Mouse (Mus musculus) myocyte (in vitro differentiated cells): ENCODE results near the gene Sh3d19. TPM values are rescaled to one million over a fixed set of nuclear protein-coding genes. Genes with fewer than 3 reads are reported as not detected.

ENCODE experiments used
- H3K27me3 ChIP-seq: one replicate; pipeline ENCODE4 v1.6.1; 2011; ENCODE audit not compliant: control insufficient read depth, insufficient read depth, insufficient read length
- H3K36me3 ChIP-seq: one replicate; pipeline ENCODE4 v1.6.1; 2011; ENCODE audit not compliant: control insufficient read depth, insufficient read depth
- H3K4me2 ChIP-seq: one replicate; pipeline ENCODE4 v1.6.1; 2011; ENCODE audit warnings: low read depth, control low read depth
- H3K4me3 ChIP-seq: one replicate; pipeline ENCODE4 v1.5.1; 2011; ENCODE audit warnings: mild to moderate bottlenecking, control low read depth, moderate library complexity
- H3K79me2 ChIP-seq: one replicate; pipeline ENCODE4 v1.6.1; 2011; ENCODE audit not compliant: control insufficient read depth, insufficient read depth
- H3ac ChIP-seq: one replicate; pipeline ENCODE4 v1.6.1; 2011; ENCODE audit not compliant: control insufficient read depth, insufficient read length
- CEBPB ChIP-seq: IDR thresholded peaks from 2 replicates; pipeline ENCODE4 v1.6.1; 2011; ENCODE audit warnings: mild to moderate bottlenecking, moderate library complexity; ENCODE audit not compliant: poor library complexity, insufficient read depth, severe bottlenecking
- E2F4 ChIP-seq: IDR thresholded peaks from one replicate; pipeline ENCODE4 v1.6.1; 2011; ENCODE audit warnings: mild to moderate bottlenecking, control low read depth, moderate library complexity; ENCODE audit not compliant: insufficient read depth
- MAX ChIP-seq: IDR thresholded peaks from one replicate; pipeline ENCODE4 v1.6.1; 2011; ENCODE audit warnings: low read depth, mild to moderate bottlenecking, control low read depth
- MYOD1 ChIP-seq, 3 experiments: IDR thresholded peaks; one replicate each; pipeline ENCODE4 v1.6.1; 2011; ENCODE audit warnings: control low read depth in 2 of 3, low read depth in 2 of 3, mild to moderate bottlenecking in 2 of 3, moderate library complexity in 1 of 3; ENCODE audit not compliant: insufficient read length in 2 of 3, control insufficient read depth in 1 of 3
- MYOG ChIP-seq, 3 experiments: IDR thresholded peaks; one replicate each; pipeline ENCODE4 v1.6.1; 2011; ENCODE audit warnings: control low read depth in 2 of 3, low read depth in 2 of 3, mild to moderate bottlenecking in 2 of 3; ENCODE audit not compliant: insufficient read length in 2 of 3, control insufficient read depth in 1 of 3, insufficient read depth in 1 of 3
- POLR2A ChIP-seq: IDR thresholded peaks from one replicate; pipeline ENCODE4 v1.6.1; 2011; ENCODE audit warnings: low read depth, mild to moderate bottlenecking, control low read depth, moderate library complexity; ENCODE audit not compliant: insufficient read length
- POLR2AphosphoS2 ChIP-seq: IDR thresholded peaks from one replicate; pipeline ENCODE4 v1.6.1; 2011; ENCODE audit warnings: low read depth, control low read depth; ENCODE audit not compliant: insufficient read length
- REST ChIP-seq: IDR thresholded peaks from one replicate; pipeline ENCODE4 v1.6.1; 2011; ENCODE audit warnings: mild to moderate bottlenecking, control low read depth, moderate library complexity; ENCODE audit not compliant: insufficient read depth, insufficient read length
- SRF ChIP-seq: IDR thresholded peaks from one replicate; pipeline ENCODE4 v1.6.1; 2011; ENCODE audit warnings: low read depth; ENCODE audit not compliant: control insufficient read depth, insufficient read length
- TCF12 ChIP-seq: IDR thresholded peaks from one replicate; pipeline ENCODE4 v1.6.1; 2011; ENCODE audit warnings: mild to moderate bottlenecking, control low read depth; ENCODE audit not compliant: poor library complexity, insufficient read depth, severe bottlenecking
- TCF3 ChIP-seq: IDR thresholded peaks from one replicate; pipeline ENCODE4 v1.6.1; 2011; ENCODE audit warnings: low read depth, control low read depth; ENCODE audit not compliant: insufficient read length
- USF1 ChIP-seq: IDR thresholded peaks from one replicate; pipeline ENCODE4 v1.6.1; 2011; ENCODE audit warnings: low read depth, mild to moderate bottlenecking, control low read depth, moderate library complexity
- polyA plus RNA-seq: library from polyadenylated mRNA; unstranded; fragments of >200 nt; fragmentation: generic; extraction: Trizol; gene quantifications from one replicate; pipeline ENCODE4 v1.2.1, GENCODE M21; 2012; ENCODE audit warnings: missing spikeins

The Sh3d19 gene
- polyA plus RNA-seq, 1 experiment: 7.0 TPM

DNA sequence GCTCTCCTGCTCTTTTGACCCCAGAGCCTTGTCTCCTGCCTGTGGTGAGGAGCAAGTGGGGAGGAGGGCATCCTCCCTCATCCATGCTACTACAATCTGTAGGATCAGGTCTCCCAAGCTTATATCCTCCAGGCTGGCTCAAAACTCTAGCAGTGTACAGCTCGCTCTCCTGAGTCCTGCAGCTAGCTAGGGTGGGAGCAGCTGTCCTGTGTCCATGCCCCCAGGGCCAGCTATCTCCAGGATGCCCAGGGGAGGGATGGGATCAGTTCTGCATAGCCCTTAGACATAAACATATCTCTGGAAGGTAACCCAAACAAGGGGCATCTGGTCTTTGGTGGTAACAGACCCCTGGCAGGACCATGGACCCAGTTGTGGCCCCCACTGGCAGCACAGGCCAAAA is 11.2 kb upstream of the Sh3d19 start:
- TF ChIP-seq MYOD1 (IDR thresholded peaks at IDR 0.05; ENCODE audit: control insufficient read depth in 1 of 3, insufficient read length in 2 of 3, low read depth in 2 of 3) (no peak), TCF12 (no peak), REST (no peak), E2F4 (no peak), SRF (no peak), USF1 (no peak), CEBPB (no peak), POLR2A (no peak), MAX (no peak), MYOG (IDR thresholded peaks at IDR 0.05; ENCODE audit: control insufficient read depth in 1 of 3, insufficient read depth in 1 of 3, insufficient read length in 2 of 3, low read depth in 2 of 3) (no peak), TCF3 (no peak), POLR2AphosphoS2 (no peak)
- Histone ChIP-seq H3K27me3 (no peaks in the 10 kb centered on the region), H3K4me2 (no peak overlapping the region), H3ac (no peak overlapping the region), H3K4me3 (no peak overlapping the region), H3K79me2 (no peaks in the 10 kb centered on the region), H3K36me3 (no peaks in the 10 kb centered on the region)

DNA sequence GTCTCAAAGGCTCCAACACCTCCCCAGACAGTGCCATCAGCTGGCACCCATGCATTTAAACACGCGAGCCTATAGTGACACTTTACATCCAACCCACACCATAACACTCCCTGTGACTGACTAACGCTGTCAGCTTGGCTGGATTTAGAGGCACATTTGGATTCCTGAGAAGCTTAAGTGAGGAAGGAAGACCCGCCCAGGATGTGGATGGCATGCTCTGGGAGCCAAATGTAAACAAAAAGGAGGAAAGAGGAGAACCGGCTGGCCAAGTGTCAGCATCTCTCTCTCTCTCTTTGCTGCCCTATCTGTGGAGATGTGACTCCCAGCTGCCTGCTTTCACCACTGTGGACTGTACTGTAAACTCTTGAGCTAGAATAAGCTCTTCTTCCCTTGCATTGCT is 9.8 kb upstream of the Sh3d19 start:
- Histone ChIP-seq H3K36me3 (no peaks in the 10 kb centered on the region), H3K79me2 (no peaks in the 10 kb centered on the region), H3K4me3 (no peak overlapping the region), H3K4me2 (peak overlapping the region; percentile 33), H3K27me3 (no peaks in the 10 kb centered on the region), H3ac (no peak overlapping the region)
- no peak for TF ChIP-seq POLR2A
- no peak for TF ChIP-seq SRF
- TF ChIP-seq REST: no peak
- TF ChIP-seq E2F4: no peak
- no peak for TF ChIP-seq TCF3
- TF ChIP-seq MYOG (IDR thresholded peaks at IDR 0.05; ENCODE audit: control insufficient read depth in 1 of 3, insufficient read depth in 1 of 3, insufficient read length in 2 of 3, low read depth in 2 of 3): no peak
- no peak for TF ChIP-seq POLR2AphosphoS2
- TF ChIP-seq MAX: no peak
- no peak for TF ChIP-seq MYOD1 (IDR thresholded peaks at IDR 0.05; ENCODE audit: control insufficient read depth in 1 of 3, insufficient read length in 2 of 3, low read depth in 2 of 3)
- no peak for TF ChIP-seq USF1
- no peak for TF ChIP-seq CEBPB

DNA sequence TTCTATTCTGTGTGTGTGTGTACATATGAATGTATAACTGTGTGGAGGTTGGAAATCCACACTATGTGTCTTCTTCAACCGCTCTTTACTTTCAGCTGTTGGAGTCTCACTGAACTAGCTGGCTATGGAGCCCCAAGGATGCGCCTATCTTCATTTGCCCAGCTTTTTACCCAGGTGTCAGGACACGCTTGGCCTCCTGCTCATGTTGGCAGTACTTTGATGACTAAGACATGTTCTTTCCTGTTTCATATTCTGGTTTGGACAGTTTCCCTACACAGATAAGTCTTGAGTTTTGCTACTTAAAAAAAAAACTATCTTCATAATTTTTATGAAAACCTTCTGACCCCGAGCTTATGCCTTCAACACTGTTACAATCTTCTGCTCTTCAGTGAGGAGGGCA is 5.4 kb upstream of the Sh3d19 start:
- TF ChIP-seq MAX: no peak
- TF ChIP-seq E2F4: no peak
- Histone ChIP-seq H3K4me2 (no peak overlapping the region), H3K79me2 (no peaks in the 10 kb centered on the region), H3K36me3 (no peaks in the 10 kb centered on the region), H3K4me3 (no peak overlapping the region), H3K27me3 (no peaks in the 10 kb centered on the region), H3ac (no peak overlapping the region)

DNA sequence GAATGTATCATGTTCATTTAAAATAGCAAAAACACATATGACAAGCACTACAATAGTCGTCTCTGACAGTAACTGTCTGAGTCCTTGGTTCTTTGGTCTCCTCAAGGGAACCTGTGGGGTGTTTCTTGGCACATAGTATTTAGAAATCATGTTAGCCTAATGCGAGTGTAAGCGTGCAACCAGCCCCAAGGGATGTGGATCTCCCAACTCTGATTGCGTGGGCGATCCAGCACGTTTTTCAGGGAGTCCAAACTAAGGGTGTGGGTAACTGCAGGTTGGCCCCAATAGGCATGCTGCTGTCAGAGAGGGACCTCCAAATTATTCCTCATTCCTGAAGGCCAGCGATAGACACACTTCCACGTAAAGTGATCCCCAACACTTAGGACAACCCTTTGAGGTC is 1.9 kb upstream of the Sh3d19 start:
- TF ChIP-seq MYOG (IDR thresholded peaks at IDR 0.05; ENCODE audit: control insufficient read depth in 1 of 3, insufficient read depth in 1 of 3, insufficient read length in 2 of 3, low read depth in 2 of 3): no peak
- TF ChIP-seq MYOD1 (IDR thresholded peaks at IDR 0.05; ENCODE audit: control insufficient read depth in 1 of 3, insufficient read length in 2 of 3, low read depth in 2 of 3): no peak
- no peak for TF ChIP-seq CEBPB
- no peaks in the 10 kb centered on the region for H3K27me3 ChIP-seq
- no peaks in the 10 kb centered on the region for H3K36me3 ChIP-seq
- no peak overlapping the region for H3ac ChIP-seq
- no peaks in the 10 kb centered on the region for H3K79me2 ChIP-seq
- no peak overlapping the region for H3K4me2 ChIP-seq
- no peak overlapping the region for H3K4me3 ChIP-seq

DNA sequence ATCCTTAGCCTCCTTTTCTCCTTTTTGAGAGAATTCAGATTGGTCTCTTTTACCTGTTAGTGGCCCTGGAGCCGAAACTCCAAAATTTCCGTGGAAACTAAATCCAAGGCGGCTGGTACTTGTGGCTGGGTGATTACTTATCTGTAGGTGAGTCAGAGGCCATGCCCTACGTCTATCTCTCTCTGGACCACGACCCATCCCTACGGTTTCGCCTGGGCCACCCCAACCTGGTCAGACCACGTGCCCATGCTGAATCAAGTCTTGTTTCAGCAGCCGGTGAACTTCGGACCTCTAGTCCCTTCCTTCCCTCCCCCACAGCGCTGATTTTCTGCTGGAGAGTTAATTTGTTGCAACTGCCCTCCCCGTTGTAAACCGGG is 678 bp downstream of the Sh3d19 start:
- Histone ChIP-seq H3K27me3 (no peaks in the 10 kb centered on the region), H3K4me3 (peak overlapping the region; percentile 32), H3K4me2 (peak overlapping the region; percentile 97), H3K36me3 (no peaks in the 10 kb centered on the region), H3K79me2 (no peaks in the 10 kb centered on the region), H3ac (peak overlapping the region; percentile 89)
- TF ChIP-seq POLR2AphosphoS2 (no peak), E2F4 (no peak), MYOG (IDR thresholded peaks at IDR 0.05; ENCODE audit: control insufficient read depth in 1 of 3, insufficient read depth in 1 of 3, insufficient read length in 2 of 3, low read depth in 2 of 3) (no peak), TCF3 (no peak), TCF12 (no peak)
